Mouse (Mus musculus): ENCODE measurements around the gene Arhgdib. TPM values are rescaled to one million over a fixed set of nuclear protein-coding genes. Genes with fewer than 3 reads are reported as not detected.
A peak's percentile ranks its signal among the peaks of the same experiment; 100 is the strongest.

Gene Arhgdib
- total RNA-seq, 4 experiments from 2014 or later = 19.6 to 27.6 (median 22.0) TPM

GRCm38 (mm10) chr6:136921601-136922000 lies 20.1 kb downstream of the Arhgdib start:
- no peak for DNase-seq (ENCODE audit: low spot score)

DNA sequence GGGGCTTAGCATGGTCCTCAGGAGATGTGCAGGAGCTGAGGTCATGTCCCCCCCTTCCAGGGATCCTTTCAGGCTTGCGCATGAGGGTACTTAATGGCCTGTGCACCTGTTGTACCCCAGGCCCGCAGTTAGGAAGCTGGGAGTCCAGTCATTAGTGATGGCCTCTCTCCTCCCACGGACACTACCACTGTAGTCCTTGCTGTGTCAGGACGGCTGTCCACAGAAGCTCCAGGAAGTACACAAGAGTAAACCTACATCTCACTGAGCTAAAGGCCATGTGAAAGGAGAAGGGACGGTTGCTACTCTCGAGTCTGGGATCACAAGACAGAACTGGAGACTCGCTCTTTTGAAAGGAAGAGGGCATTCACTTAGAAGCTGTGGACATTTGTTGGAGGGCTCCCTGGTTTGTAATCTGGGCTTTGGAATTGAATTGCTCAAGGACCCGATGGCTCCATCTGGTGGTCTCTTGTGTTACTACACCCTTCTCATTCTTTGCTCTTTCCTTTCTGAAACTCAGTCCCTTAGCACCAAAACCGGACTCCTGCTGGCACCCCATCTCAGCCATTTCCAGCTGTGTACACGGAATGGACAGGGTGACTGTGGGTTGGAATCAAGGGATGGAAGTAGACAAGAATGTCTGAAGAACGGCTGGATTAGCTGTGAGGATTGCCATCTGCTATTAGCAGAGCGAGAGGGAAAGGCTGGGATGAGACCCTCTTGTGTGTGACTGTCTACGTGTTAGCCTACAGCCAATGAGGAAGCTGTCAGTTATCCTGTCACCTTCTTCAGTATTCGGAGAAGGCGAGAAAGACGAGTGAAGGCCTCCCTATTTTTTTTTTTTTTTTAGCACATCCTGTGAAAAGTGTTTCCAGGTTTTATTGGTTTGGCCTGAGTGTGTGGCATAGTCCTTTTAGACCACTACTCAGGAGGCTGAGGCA lies 21.1 kb downstream of the Arhgdib start:
- peak; percentile 86 for DNase-seq (ENCODE audit: low spot score)

DNA sequence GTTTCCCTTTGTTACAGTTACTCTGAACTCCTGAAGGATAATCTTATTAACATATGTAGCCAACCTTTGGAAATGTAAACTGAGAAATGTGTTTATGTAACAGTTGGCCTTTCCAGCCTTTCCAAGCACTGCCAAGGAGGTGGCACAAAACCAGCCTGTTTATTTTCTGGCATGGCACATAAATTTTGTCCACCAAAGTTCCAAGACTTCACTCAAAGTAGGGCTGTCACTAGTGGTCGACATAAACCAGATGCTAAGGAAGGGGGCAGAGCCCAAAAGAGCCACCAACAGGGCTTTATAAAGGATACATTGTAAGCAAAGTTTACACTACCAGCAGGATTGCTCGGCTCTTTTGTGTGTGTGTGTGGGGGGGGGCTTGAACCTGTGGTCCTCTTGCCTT lies 23.8 kb downstream of the Arhgdib start:
- no peak for DNase-seq (ENCODE audit: low spot score)

GRCm38 (mm10) chr6:136915721-136916395 lies 25.8 kb downstream of the Arhgdib start:
- no peak for DNase-seq (ENCODE audit: low spot score)

- DNase-seq (ENCODE audit: low spot score) = no peak
Observed at GRCm38 (mm10) chr6:136914234-136914633, 27.5 kb downstream of the Arhgdib start.

- DNase-seq (ENCODE audit: low spot score) = no peak
Observed at GRCm38 (mm10) chr6:136913384-136914126, 28.1 kb downstream of the Arhgdib start.

- DNase-seq (ENCODE audit: low spot score) = no peak
Observed at GRCm38 (mm10) chr6:136912751-136913265, 28.9 kb downstream of the Arhgdib start.

DNA sequence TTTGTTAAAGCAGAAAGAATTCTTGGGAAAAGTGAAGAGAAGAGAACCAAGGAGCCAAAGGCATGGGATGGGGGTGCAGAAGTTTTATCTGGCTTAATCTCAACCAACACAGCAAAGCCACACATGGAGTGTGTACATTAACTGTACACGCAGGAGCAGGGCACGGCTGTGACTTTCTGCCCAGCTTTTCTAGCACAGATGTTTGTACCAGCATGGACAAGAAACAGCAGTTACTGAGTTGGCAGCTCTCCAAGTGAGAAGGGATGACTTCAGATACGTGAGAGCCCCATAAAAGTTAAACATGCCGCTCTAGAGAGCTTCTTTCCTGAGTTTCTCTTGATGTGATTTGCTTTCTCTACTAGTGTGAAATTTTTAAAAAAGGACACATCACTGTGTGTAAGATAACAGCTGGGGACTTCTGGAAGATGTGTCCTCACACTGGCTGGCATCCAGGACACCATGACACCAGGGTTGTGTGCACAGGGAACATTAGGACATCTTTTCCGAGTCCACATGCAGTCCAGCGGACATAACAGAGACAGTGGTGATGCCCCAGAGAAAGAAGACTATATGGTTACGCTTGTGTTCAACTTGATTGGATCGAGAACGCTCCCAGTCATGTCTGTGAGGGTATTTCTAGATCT lies 31.3 kb downstream of the Arhgdib start:
- no peak for DNase-seq (ENCODE audit: low spot score)

- DNase-seq (ENCODE audit: low spot score) = peak; percentile 63
Observed at GRCm38 (mm10) chr6:136906937-136907293, 34.8 kb downstream of the Arhgdib start.

DNA sequence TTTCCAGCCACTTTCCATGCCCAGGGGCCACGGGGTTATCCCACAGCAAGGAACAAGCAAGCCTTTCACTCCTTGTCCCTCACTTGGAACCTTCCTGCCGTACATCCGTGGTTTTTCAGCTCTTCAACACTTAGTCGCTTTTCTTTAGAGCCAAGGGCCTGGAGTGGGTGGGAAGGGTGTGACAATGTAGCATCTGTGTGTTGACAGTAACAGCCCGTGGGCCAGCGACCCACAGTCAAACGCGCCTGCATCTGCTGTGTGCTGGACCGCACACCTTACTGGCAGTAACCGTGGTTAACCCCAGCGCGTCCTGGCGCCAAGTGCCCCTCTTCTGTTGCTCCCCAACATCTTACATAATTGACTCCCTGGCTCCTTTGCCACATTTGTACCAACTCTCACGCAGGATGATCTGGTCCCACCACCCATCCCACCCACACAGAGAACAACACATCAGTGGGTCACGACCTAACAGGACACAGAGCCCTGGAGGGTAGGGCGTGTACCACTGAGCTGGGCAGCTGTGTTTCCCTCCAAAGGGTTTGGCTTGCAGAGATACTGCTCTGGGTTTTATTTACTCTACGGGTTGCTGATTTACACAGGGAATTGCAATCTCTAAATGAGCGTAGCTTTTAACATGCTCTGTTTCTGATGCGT lies 35.3 kb downstream of the Arhgdib start:
- no peak for DNase-seq (ENCODE audit: low spot score)

DNA sequence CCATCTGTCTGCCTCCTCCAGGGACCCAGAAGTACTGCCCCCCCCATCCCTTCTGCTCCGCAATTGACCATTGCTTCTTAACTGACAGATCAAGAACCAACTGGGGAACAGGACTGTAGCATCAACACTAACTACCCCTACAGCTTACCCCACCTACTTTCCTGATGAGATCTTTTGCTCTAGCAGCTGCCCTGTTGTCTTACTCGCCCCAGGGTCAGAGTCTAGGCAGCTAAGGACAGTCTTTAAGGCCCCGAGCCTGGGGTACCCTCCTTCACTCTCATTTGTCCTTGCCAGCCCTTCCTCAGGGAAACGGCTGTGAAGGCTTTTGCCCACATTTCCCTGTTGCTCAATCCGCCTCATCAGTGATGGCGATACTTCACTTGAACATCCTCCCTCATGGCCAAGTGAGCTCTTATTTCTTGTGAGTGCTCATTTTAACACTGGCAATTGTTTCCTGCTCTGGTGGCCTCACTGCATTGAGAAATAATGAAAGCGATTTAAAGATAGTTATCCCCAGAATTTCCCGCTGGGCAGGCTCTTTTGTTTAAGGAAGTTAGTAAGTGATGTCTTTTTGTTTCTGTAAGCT lies 37.7 kb downstream of the Arhgdib start:
- DNase-seq (ENCODE audit: low spot score) = no peak

DNA sequence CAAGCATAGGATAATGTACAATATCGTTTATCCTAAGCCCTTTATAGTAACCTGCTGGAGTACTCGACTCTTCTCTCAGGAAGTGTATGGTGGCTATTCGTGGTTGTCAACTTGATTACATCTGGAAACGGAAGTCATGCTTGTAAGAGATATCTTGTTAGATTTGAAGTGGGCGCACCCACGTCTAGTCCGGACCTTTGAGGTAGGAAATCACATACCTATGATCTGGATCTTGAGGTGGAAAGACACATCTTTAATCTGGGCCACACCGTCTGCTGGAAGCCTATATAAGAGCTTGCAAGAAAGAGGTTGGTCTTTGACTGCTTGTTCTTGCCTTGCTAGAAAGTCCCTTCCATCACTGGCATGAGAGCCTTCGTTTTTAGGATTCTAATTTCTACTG lies 39.2 kb downstream of the Arhgdib start:
- DNase-seq (ENCODE audit: low spot score) = no peak

DNA sequence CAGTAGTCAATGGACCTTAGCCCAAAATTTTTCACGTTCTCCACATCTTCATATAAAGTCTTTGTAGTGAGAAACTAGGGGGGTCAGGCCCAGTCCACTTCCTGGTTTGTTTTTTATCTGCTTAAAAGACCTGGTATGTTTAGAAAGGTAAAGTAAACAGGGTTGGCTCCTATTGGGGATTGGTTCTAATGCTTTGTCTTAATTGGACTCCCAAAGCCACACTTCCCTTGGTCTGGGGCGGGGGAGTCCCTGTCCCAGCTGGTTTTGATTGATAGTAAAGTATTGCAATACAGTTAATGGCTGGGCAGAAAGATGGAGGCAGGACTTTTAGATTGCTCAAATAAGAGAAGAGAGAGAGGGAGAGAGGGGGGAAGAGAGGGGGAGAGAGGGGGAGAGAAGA lies 40.7 kb downstream of the Arhgdib start:
- no peak for DNase-seq (ENCODE audit: low spot score)

DNA sequence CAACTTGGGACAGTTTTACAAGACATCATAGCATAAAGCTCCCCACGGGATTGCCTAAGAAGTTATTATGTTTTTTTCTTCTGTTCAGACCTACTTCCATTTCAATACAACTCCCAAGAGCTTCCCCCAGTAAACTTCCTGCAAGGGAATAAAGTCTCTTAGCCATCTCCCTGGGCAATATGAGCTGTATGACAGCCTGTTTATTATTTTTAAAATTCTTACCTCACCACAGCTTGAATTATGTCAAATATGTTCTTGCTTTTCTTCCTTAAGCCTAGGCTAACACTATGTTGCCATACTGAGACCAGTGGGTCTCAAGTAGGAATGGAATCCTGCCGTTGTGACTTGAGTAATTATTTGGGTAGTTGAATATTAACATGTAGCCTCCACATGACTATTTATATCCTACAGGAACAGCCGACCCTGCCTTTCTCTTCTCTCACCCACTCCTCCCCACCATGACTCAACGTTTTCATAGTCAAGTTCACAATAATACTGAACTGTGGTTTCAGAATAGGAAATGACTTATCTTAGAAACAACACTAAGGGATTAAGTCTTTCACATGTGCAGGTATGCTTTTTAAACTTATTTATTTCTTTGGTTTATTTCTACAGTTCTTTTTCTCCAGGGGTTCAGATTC lies 41.2 kb downstream of the Arhgdib start:
- no peak for DNase-seq (ENCODE audit: low spot score)

- no peak for DNase-seq (ENCODE audit: low spot score)
Observed at GRCm38 (mm10) chr6:136898954-136899353, 42.7 kb downstream of the Arhgdib start.

GRCm38 (mm10) chr6:136898222-136898621 lies 43.5 kb downstream of the Arhgdib start:
- DNase-seq (ENCODE audit: low spot score) = no peak

DNA sequence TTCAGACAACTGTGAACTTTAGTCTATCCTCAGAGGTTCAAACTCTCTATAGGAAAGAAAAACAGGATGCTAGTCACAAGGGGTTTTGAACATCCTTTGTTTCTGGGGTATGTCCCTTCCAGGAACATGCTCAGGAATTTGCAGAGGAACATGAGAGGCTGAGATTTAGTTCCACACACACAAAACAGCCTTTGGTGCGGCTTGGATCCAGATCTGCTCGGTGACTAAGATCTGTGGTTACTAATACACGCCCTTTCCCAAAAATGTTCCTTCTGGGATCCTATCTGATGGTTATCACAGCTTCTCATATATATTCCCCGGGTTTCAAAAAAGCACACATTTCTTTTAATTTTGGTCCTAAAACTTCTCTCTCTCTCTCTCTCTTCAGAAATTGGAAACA lies 43.9 kb downstream of the Arhgdib start:
- DNase-seq (ENCODE audit: low spot score) = peak; percentile 57

DNA sequence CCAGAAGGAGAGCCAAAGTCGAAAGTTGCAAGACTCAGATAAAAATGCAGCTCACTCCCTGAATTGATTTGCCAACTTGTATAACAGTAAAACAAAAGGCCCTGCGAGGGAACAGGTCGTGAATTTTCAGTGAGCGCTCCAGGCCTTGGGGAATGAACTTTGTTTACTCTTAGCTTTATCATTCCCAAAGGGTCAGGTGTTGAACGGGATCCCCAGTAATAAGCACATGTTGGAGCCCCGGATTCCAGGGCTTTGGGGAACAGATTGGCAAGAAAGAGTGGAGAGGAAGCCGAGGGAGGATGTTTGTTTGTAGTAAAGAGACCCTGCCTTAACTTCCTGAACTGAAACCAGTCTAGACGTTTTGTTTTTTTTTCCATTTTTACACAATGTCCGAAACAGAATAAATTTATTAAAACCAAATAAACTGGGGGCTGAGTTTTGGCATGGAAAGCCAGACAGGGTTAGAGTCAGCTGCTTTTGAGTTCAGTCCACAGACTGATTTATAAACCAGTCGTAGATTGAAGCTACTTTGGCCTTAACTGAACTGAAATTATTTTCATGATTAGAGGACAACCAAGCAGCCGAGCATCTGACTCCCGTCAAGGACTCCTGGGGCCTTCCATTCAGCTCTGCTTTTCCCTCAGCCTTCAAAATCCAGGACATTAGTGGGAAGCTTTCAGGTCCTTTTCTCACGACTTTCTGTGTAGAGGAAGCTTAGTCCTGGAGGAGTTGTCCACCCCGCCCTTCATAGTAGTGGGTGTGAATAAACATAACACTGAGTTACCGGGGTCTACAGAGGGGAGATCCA lies 47.0 kb downstream of the Arhgdib start:
- peak; percentile 63 for DNase-seq (ENCODE audit: low spot score)

- no peak for DNase-seq (ENCODE audit: low spot score)
Observed at GRCm38 (mm10) chr6:136892002-136892401, 49.7 kb downstream of the Arhgdib start.
